Mouse (Mus musculus) left cerebral cortex, adult 18-20 months (tissue): Measurements from ENCODE around the gene 5730522E02Rik. TPM values are rescaled to one million over a fixed set of nuclear protein-coding genes. Genes with fewer than 3 reads are reported as not detected.

Experiments
- DNase-seq, 2 experiments: peaks; one replicate each; pipeline ENCODE4 v3.0.0; 2021 to 2022; ENCODE audit warnings: low spot score in 2 of 2, mixed read lengths in 1 of 2
- total RNA-seq, 2 experiments: library from RNA; stranded (reverse); gene quantifications; 2 replicates each; pipeline ENCODE4 v1.2.3; 2021

Gene 5730522E02Rik
- total RNA-seq, 2 experiments from 2014 or later, result 10.6 to 12.3 TPM

- DNase-seq, result no peak
Observed at GRCm38 (mm10) chr11:25697508-25698193, 512.9 kb downstream of the 5730522E02Rik start.

DNA sequence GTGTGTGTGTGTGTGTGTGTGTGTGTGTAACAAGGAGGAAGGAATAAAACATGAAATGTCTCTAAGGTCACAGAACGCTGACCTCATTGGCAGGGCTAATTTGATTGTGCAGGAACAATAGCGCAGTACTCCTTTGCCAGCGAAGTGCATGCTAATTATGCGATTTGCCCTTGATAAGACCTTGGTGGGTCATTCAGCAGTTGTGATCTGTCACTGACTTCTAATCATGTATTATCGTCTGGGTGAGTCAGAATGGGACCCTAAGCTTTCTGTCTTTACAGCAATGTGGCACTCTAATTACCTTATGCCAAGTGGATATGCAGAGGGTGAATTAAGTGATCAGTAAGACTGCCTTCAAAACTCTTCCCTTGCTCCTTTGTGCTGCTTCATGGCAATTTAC lies 514.4 kb downstream of the 5730522E02Rik start:
- no peak for DNase-seq

DNA sequence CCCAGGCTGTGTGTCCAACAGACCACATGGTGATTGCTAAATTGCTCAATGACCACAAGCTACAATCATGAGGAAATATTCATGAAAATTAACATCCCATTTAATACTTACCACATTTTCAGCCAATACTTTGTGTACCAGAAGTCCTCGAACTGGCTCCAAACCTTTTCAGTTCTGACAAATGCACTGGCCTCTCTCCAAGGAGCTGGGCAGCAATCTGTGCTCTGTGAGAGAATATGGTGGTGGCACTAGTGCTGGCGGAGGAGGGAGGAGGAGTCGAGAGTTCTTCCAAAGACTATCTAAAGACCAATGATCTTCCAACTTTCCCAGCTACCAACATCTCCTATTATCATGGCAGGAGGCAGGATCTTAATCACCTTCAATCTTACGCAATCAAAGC lies 525.8 kb downstream of the 5730522E02Rik start:
- DNase-seq, result peak; percentile 11 to 17

DNA sequence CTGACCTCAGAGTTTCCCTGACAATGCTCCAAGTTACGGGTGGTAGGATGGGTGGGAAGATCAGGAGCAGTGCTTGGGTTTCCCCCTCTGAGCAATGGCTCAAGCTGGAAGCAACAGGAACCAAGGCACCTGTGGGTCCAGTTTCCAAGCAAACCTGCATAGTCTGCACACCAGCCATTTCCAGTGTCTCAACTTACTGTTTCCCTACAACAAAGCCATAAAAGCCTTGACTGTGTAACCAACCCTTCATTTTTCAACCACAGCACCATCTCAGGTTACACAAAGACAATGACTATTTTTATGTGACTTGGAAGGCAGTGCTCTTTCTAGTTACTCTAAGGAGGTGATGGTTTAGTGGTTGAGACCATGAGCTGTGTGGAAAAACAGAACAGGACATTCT lies 530.7 kb downstream of the 5730522E02Rik start:
- DNase-seq, result no peak

DNA sequence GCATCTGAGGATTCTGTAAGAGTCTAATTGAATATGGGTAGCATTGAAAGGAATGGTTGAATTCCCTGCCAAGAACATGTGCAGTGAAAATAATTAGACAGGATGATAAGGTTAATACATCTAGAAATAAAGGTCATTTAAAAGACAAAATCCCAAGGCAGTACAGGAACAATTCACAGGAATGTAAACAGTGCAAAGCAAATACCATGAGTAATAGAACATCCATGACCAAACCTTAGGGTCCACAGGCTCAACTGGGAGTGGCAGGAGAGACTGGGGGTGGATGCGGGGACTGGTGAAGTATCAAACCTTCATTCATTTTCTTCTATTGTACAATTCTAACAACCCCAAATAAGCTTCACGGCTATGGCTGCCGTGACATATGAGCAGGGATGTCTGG lies 536.4 kb downstream of the 5730522E02Rik start:
- DNase-seq, result no peak

GRCm38 (mm10) chr11:25670018-25670417 lies 540.5 kb downstream of the 5730522E02Rik start:
- no peak for DNase-seq

GRCm38 (mm10) chr11:25664562-25665104 lies 545.9 kb downstream of the 5730522E02Rik start:
- DNase-seq, result no peak

GRCm38 (mm10) chr11:25646282-25646681 lies 564.3 kb downstream of the 5730522E02Rik start:
- peak in 1 of 2 experiments; percentile 8 for DNase-seq

GRCm38 (mm10) chr11:25644767-25645622 lies 565.6 kb downstream of the 5730522E02Rik start:
- DNase-seq, result peak; percentile 19 to 32

DNA sequence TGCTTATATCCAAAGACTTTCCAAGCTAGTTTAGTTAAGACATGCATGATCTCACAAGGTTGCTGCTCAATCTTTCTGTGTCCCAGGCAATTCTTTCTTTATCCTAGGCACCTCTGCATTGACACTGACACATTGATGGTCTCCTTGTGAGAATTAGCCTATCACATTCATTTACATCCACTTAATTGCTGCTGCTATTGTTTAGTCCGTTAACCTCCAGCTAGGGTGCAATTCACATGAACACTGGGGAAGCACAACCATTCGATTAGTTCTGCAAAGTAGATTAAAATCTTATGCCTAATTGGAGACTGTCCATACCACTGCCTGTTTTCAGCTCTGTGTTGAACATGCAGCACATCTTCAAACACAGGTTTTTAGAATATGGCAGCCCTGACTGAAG lies 603.7 kb downstream of the 5730522E02Rik start:
- no peak for DNase-seq

GRCm38 (mm10) chr11:25600030-25600429 lies 610.5 kb downstream of the 5730522E02Rik start:
- DNase-seq, result no peak

- no peak for DNase-seq
Observed at GRCm38 (mm10) chr11:25595303-25595702, 615.3 kb downstream of the 5730522E02Rik start.

GRCm38 (mm10) chr11:25594780-25595179 lies 615.8 kb downstream of the 5730522E02Rik start:
- no peak for DNase-seq

- DNase-seq, result no peak
Observed at GRCm38 (mm10) chr11:25592268-25592667, 618.3 kb downstream of the 5730522E02Rik start.

GRCm38 (mm10) chr11:25590215-25590614 lies 620.3 kb downstream of the 5730522E02Rik start:
- no peak for DNase-seq

- DNase-seq, result no peak
Observed at GRCm38 (mm10) chr11:25589509-25589908, 621.1 kb downstream of the 5730522E02Rik start.

DNA sequence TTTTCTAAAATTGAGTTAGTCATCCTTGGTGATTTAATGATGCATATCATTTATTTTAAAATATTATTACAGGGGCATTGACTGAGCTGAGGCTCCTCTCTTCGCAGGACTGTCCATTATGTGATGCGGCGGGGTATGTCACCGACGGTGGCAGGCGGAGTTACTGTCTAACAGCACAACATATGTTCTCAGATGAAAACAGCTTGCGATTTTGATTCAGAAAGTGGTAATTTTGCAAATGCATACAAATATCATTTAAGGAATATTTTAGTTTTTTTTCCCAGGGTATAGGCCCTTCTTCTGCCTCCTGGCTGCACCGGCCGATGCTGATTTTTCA lies 636.5 kb downstream of the 5730522E02Rik start:
- no peak for DNase-seq

- no peak for DNase-seq
Observed at GRCm38 (mm10) chr11:25573408-25574128, 637.0 kb downstream of the 5730522E02Rik start.

- no peak for DNase-seq
Observed at GRCm38 (mm10) chr11:25571396-25571795, 639.2 kb downstream of the 5730522E02Rik start.
